20 mouse cellular contexts compared by ENCODE assay signal in genomic region chr11:109339155-109339938, GRCm38 (mm10). TPM values are rescaled to one million over a fixed set of nuclear protein-coding genes. Genes with fewer than 3 reads are reported as not detected.
A peak's percentile ranks its signal among the peaks of the same experiment; 100 is the strongest.
DNase-seq lines count a peak whose midpoint lies in the region; ATAC-seq and TF ChIP-seq lines count a peak whose summit lies in the region.
"Had no signal": no experiment of that assay in that cellular context is flagged by ENCODE, and none has a peak within 500 bp of the region (broad histone marks: within the 10 kb centered on the region; RNA-seq: fewer than 3 reads in every experiment).

No protein-coding gene starts in this region.

- no peaks in the 10 kb centered on the region for H3K27me3 ChIP-seq in forebrain, embryonic 11.5 days (ENCODE audit: control insufficient read depth, insufficient read depth, low read length)
- H3K27me3 ChIP-seq in forebrain, embryonic 14.5 days (replicated peaks; ENCODE audit: control insufficient read depth, insufficient read depth, low read length): no peaks in the 10 kb centered on the region
- H3K27me3 ChIP-seq in liver, adult 2 months (ENCODE audit: control insufficient read depth, insufficient read depth, low read length): no peaks in the 10 kb centered on the region
- no peaks in the 10 kb centered on the region for H3K27me3 ChIP-seq in MEL (ENCODE audit: control insufficient read depth in 1 of 2, insufficient read depth in 2 of 2, low read length in 2 of 2)
- H3K27me3 ChIP-seq: embryonic facial prominence, embryonic 12.5 days; forebrain, embryonic 12.5 days; forebrain, embryonic 15.5 days had no signal

- no peaks in the 10 kb centered on the region for H3K36me3 ChIP-seq in forebrain, embryonic 11.5 days (ENCODE audit: control insufficient read depth, insufficient read depth, low read length)
- no peaks in the 10 kb centered on the region for H3K36me3 ChIP-seq in forebrain, embryonic 14.5 days (ENCODE audit: control insufficient read depth, insufficient read depth, low read length)
- no peaks in the 10 kb centered on the region for H3K36me3 ChIP-seq in liver, adult 2 months (ENCODE audit: control insufficient read depth, insufficient read depth, low read length)
- peaks cover 0 to 14% of the 10 kb centered on the region in 2 experiments; a peak in 2 of 4 replicates for H3K36me3 ChIP-seq in MEL (ENCODE audit: control insufficient read depth in 1 of 2, insufficient read depth in 2 of 2, low read length in 2 of 2)
- H3K36me3 ChIP-seq: embryonic facial prominence, embryonic 10.5 days; embryonic facial prominence, embryonic 12.5 days; forebrain, embryonic 12.5 days; forebrain, embryonic 15.5 days; G1E had no signal

- no peak for TF ChIP-seq POLR2A in liver, adult 2 months (IDR thresholded peaks at IDR 0.05; ENCODE audit: extremely low read depth, insufficient read depth, low read length)
- no peak for TF ChIP-seq POLR2A in MEL (IDR thresholded peaks at IDR 0.05; ENCODE audit: control insufficient read depth in 1 of 2, insufficient read depth in 1 of 2, low read depth in 1 of 2, low read length in 2 of 2, poor library complexity in 1 of 2)

- no peak for TF ChIP-seq CTCF in liver, adult 2 months (IDR thresholded peaks at IDR 0.05; ENCODE audit: low read depth, low read length)
- no peak for TF ChIP-seq CTCF in MEL (IDR thresholded peaks at IDR 0.05 in 2 of 3, conservative IDR thresholded peaks at IDR 0.05 in 1 of 3; ENCODE audit: control insufficient read depth in 1 of 3, insufficient read depth in 1 of 3, low read depth in 2 of 3, low read length in 3 of 3, poor library complexity in 1 of 3, severe bottlenecking in 1 of 3)

- no peak overlapping the region for H3K4me3 ChIP-seq in forebrain, embryonic 11.5 days (ENCODE audit: low read depth, low read length)
- H3K4me3 ChIP-seq in forebrain, embryonic 14.5 days (ENCODE audit: low read depth, low read length): no peak overlapping the region
- H3K4me3 ChIP-seq in liver, adult 2 months (ENCODE audit: insufficient read depth, low read depth, low read length): no peak overlapping the region
- H3K4me3 ChIP-seq in MEL (ENCODE audit: control insufficient read depth in 1 of 2, insufficient read depth in 1 of 2, low read depth in 2 of 2, low read length in 2 of 2): no peak overlapping the region
- H3K4me3 ChIP-seq: embryonic facial prominence, embryonic 10.5 days; embryonic facial prominence, embryonic 12.5 days; forebrain, embryonic 12.5 days; forebrain, embryonic 15.5 days had no signal

- no peaks in the 10 kb centered on the region for H3K4me1 ChIP-seq in forebrain, embryonic 11.5 days (replicated peaks; ENCODE audit: control insufficient read depth, insufficient read depth, low read length)
- H3K4me1 ChIP-seq in forebrain, embryonic 14.5 days (ENCODE audit: control insufficient read depth, insufficient read depth, low read length): no peaks in the 10 kb centered on the region
- H3K4me1 ChIP-seq in liver, adult 2 months (ENCODE audit: control insufficient read depth, insufficient read depth, low read length): peaks cover 10% of the 10 kb centered on the region; the same call in 1 of the 2 replicates
- peaks cover 5 to 34% of the 10 kb centered on the region in 2 experiments for H3K4me1 ChIP-seq in MEL (ENCODE audit: control insufficient read depth in 1 of 2, insufficient read depth in 2 of 2, low read length in 2 of 2)
- H3K4me1 ChIP-seq: forebrain, embryonic 12.5 days; forebrain, embryonic 15.5 days had no signal

- no peak overlapping the region for H3K9ac ChIP-seq in forebrain, embryonic 11.5 days (ENCODE audit: low read length)
- H3K9ac ChIP-seq in forebrain, embryonic 14.5 days (ENCODE audit: low read length): no peak overlapping the region
- no peak overlapping the region for H3K9ac ChIP-seq in liver, adult 2 months (ENCODE audit: low read depth, low read length)
- H3K9ac ChIP-seq in MEL (ENCODE audit: control insufficient read depth, low read depth, low read length, poor library complexity, severe bottlenecking): no peak overlapping the region
- H3K9ac ChIP-seq: embryonic facial prominence, embryonic 12.5 days; forebrain, embryonic 12.5 days; forebrain, embryonic 15.5 days; forebrain, postnatal 0 days had no signal

- TF ChIP-seq EP300 in MEL (IDR thresholded peaks at IDR 0.05; ENCODE audit: low read depth in 1 of 2, low read length in 2 of 2): peak; percentile 63 to 67; a peak in 3 of 4 replicates

- 93% methylated on average over 8 of the region's 8 CpGs for WGBS in forebrain, embryonic 11.5 days
- WGBS in forebrain, embryonic 14.5 days: 94% methylated on average over 8 of the region's 8 CpGs
- 56% methylated on average over 8 of the region's 8 CpGs for WGBS in liver, adult 2 months

- peak; percentile 2 for DNase-seq in forebrain, embryonic 11.5 days (ENCODE audit: low spot score)
- DNase-seq in forebrain, embryonic 14.5 days (ENCODE audit: low spot score): no peak
- peak; percentile 76 for DNase-seq in liver, adult 2 months (ENCODE audit: extremely low read depth, low read depth, low spot score)
- no peak for DNase-seq in liver
- DNase-seq in MEL (ENCODE audit: low read depth, low spot score): no peak
- DNase-seq: adrenal gland, adult 2 months; adrenal gland, postnatal 14 days; adrenal gland, postnatal 36 days; B cell, adult 2 months; cerebellum, adult 11-12 months; cerebellum, adult 2 months; cerebellum, adult 9-10 months; cerebellum, postnatal 10 days; cerebellum, postnatal 25 days; forebrain, postnatal 0 days had no signal

- ATAC-seq in forebrain, embryonic 11.5 days (replicated peaks; ENCODE audit: low FRiP score): no peak
- no peak for ATAC-seq in forebrain, embryonic 14.5 days
- ATAC-seq: forebrain, embryonic 15.5 days; forebrain, postnatal 0 days had no signal

- H3K27ac ChIP-seq in forebrain, embryonic 11.5 days (ENCODE audit: low read depth, low read length): no peak overlapping the region
- no peak overlapping the region for H3K27ac ChIP-seq in forebrain, embryonic 14.5 days (ENCODE audit: low read depth, low read length)
- H3K27ac ChIP-seq in liver, adult 2 months (replicated peaks; ENCODE audit: insufficient read depth, low read depth, low read length): no peak overlapping the region
- no peak overlapping the region for H3K27ac ChIP-seq in MEL (ENCODE audit: control insufficient read depth, low read depth, low read length)
- H3K27ac ChIP-seq: embryonic facial prominence, embryonic 10.5 days; embryonic facial prominence, embryonic 12.5 days; forebrain, embryonic 12.5 days; forebrain, embryonic 15.5 days had no signal

- no peaks in the 10 kb centered on the region for H3K79me2 ChIP-seq in liver, adult 2 months (ENCODE audit: control insufficient read depth, insufficient read depth, low read length)
- no peaks in the 10 kb centered on the region for H3K79me2 ChIP-seq in MEL (ENCODE audit: control insufficient read depth, insufficient read depth, low read length, poor library complexity)

- H3K4me2 ChIP-seq in forebrain, embryonic 11.5 days (ENCODE audit: low read depth, low read length, severe bottlenecking): no peak overlapping the region
- H3K4me2 ChIP-seq in forebrain, embryonic 14.5 days (ENCODE audit: low read length): no peak overlapping the region
- H3K4me2 ChIP-seq: embryonic facial prominence, embryonic 12.5 days; forebrain, embryonic 12.5 days; forebrain, embryonic 15.5 days had no signal

- TF ChIP-seq RAD21 in MEL (IDR thresholded peaks at IDR 0.05; ENCODE audit: low read depth, low read length): no peak

- no peaks in the 10 kb centered on the region; the same call in 1 of the 2 replicates for H3K9me3 ChIP-seq in forebrain, embryonic 11.5 days (ENCODE audit: control insufficient read depth, low read length)
- H3K9me3 ChIP-seq in forebrain, embryonic 14.5 days (replicated peaks; ENCODE audit: control insufficient read depth, low read length): no peaks in the 10 kb centered on the region
- no peaks in the 10 kb centered on the region for H3K9me3 ChIP-seq in MEL (replicated peaks; ENCODE audit: insufficient read depth, low read length)
- H3K9me3 ChIP-seq: embryonic facial prominence, embryonic 10.5 days; embryonic facial prominence, embryonic 12.5 days; forebrain, embryonic 12.5 days; forebrain, embryonic 15.5 days; G1E had no signal

TF ChIP-seq in MEL, 35 proteins besides CTCF, POLR2A, EP300 and RAD21 (continues in another document):
- no peak for TF ChIP-seq USF2 (IDR thresholded peaks at IDR 0.05; ENCODE audit: borderline replicate concordance in 1 of 2, insufficient read depth in 1 of 2, low read depth in 1 of 2, low read length in 2 of 2)
- no peak for TF ChIP-seq MYC (IDR thresholded peaks at IDR 0.05; ENCODE audit: low read depth, low read length)
- no peak for TF ChIP-seq E2F4 (IDR thresholded peaks at IDR 0.05; ENCODE audit: borderline replicate concordance, low read depth, low read length)
- TF ChIP-seq CHD1 (IDR thresholded peaks at IDR 0.05; ENCODE audit: low read depth, low read length): no peak
- TF ChIP-seq MAFK (IDR thresholded peaks at IDR 0.05; ENCODE audit: borderline replicate concordance, low read depth, low read length): no peak
- TF ChIP-seq CHD2 (IDR thresholded peaks at IDR 0.05; ENCODE audit: low read length): no peak
- TF ChIP-seq TBP (IDR thresholded peaks at IDR 0.05; ENCODE audit: low read depth, low read length): no peak
- TF ChIP-seq SMC3 (IDR thresholded peaks at IDR 0.05; ENCODE audit: low read depth, low read length): no peak
- no peak for TF ChIP-seq ELF1 (IDR thresholded peaks at IDR 0.05; ENCODE audit: low read depth, low read length)
- no peak for TF ChIP-seq ZKSCAN1 (IDR thresholded peaks at IDR 0.05; ENCODE audit: low read depth, low read length)
- TF ChIP-seq RCOR1 (IDR thresholded peaks at IDR 0.05; ENCODE audit: low read depth, low read length): no peak
- no peak for TF ChIP-seq ZMIZ1 (IDR thresholded peaks at IDR 0.05; ENCODE audit: low read depth, low read length)
- peak; percentile 73 for TF ChIP-seq TCF12 (IDR thresholded peaks at IDR 0.05; ENCODE audit: low read depth, low read length)

RNA-seq across cellular contexts. Expression of gene Gna13, which starts 23.3 kb away (rescaled TPM):
- 23.2 and 24.2 TPM in 2 replicates for polyA plus RNA-seq in forebrain, embryonic 11.5 days (2014; fragmentation: Nextera tagmentation; extraction: Ambion mirVana)
- 13.7 and 16.3 TPM in 2 replicates for polyA plus RNA-seq in forebrain, embryonic 14.5 days (2014; fragmentation: Nextera tagmentation; extraction: Ambion mirVana)
- total RNA-seq in liver, adult 2 months (2014; rRNA removed): 18.0 and 23.2 TPM in 2 replicates
- polyA plus RNA-seq in liver, adult 2 months (2012; rRNA removed): 10.0 and 13.7 TPM in 2 replicates
- total RNA-seq in MEL (2012; rRNA removed): 56.6 and 57.0 TPM in 2 replicates
- 100 to 1,000 TPM in 1 of 2 experiments, 10 to 100 TPM in 1; 51.0 to 102 TPM for polyA plus RNA-seq in MEL (2012; ENCODE audit: insufficient read depth in 1 of 2, insufficient read length in 2 of 2, low read depth in 1 of 2, low replicate concordance in 2 of 2, missing spikeins in 1 of 2)

RNA-seq across cellular contexts. Expression of gene Rgs9, which starts 41.4 kb away (rescaled TPM):
- 1.4 and 1.6 TPM in 2 replicates for polyA plus RNA-seq in forebrain, embryonic 11.5 days (2014; fragmentation: Nextera tagmentation; extraction: Ambion mirVana)
- 4.3 and 5.4 TPM in 2 replicates for polyA plus RNA-seq in forebrain, embryonic 14.5 days (2014; fragmentation: Nextera tagmentation; extraction: Ambion mirVana)
- 0.37 and 0.54 TPM in 2 replicates for total RNA-seq in liver, adult 2 months (2014; rRNA removed)
- 0.09 and 0.22 TPM in 2 replicates for polyA plus RNA-seq in liver, adult 2 months (2012; rRNA removed)
- not detected in 2 replicates for total RNA-seq in MEL (2012; rRNA removed)
- not detected for polyA plus RNA-seq in MEL (2012; ENCODE audit: insufficient read depth in 1 of 2, insufficient read length in 2 of 2, low read depth in 1 of 2, low replicate concordance in 2 of 2, missing spikeins in 1 of 2)
- polyA plus RNA-seq: G1E had no signal

Comparison
In these comparisons a context has a peak if more than half of its experiments do, and no peak if none do; other contexts are left out.
1. DNase-seq: peak in forebrain, embryonic 11.5 days (single experiment) and liver, adult 2 months (single experiment); none in forebrain, embryonic 14.5 days (single experiment), liver (single experiment) and MEL (single experiment).